Mouse (Mus musculus): ENCODE measurements around the gene Rom1. TPM values are rescaled to one million over a fixed set of nuclear protein-coding genes. Genes with fewer than 3 reads are reported as not detected.
A peak's percentile ranks its signal among the peaks of the same experiment; 100 is the strongest.

Rom1 gene
- polyA plus RNA-seq, 1 experiment from 2014 or later = 2.8 TPM

DNA sequence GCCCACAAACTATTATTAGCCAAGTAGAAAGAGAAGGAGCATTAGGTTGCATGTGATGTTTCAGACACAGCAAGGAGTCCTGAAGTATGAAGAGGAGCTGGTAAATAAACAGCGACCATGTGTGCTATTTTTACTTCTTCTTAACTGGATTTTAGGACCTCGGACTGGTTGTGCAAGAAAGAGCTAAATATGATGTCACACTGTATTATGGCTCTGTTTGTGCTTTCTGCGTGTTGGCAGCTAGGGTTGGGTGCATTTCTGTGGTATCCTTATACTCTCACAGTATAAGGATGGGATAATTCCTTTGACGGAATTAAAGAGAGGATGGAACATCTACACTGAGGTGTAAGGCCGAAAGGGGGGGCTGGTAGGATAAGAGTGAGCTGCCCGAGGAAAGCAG is 16.1 kb upstream of the Rom1 start:
- Histone ChIP-seq H3K4me1 (ENCODE audit: control insufficient read depth, insufficient read depth, low read length) (peaks cover 24% of the 10 kb centered on the region), H3K27me3 (ENCODE audit: control insufficient read depth, insufficient read depth, low read length) (no peaks in the 10 kb centered on the region), H3K36me3 (ENCODE audit: control insufficient read depth, insufficient read depth, low read length) (peaks cover 36% of the 10 kb centered on the region), H3K9me3 (replicated peaks; ENCODE audit: control insufficient read depth, low read length) (no peaks in the 10 kb centered on the region), H3K9ac (ENCODE audit: low read length) (peak overlapping the region; percentile 57), H3K4me2 (ENCODE audit: low read depth, low read length) (peak overlapping the region; percentile 68), H3K27ac (ENCODE audit: low read length) (peak overlapping the region; percentile 82; the same call in 1 of the 2 replicates), H3K4me3 (replicated peaks; ENCODE audit: low read length) (peak overlapping the region; percentile 99)
- WGBS = 73% methylated on average over 6 of the region's 6 CpGs
- ATAC-seq (ENCODE audit: insufficient read depth, low FRiP score) = no peak

DNA sequence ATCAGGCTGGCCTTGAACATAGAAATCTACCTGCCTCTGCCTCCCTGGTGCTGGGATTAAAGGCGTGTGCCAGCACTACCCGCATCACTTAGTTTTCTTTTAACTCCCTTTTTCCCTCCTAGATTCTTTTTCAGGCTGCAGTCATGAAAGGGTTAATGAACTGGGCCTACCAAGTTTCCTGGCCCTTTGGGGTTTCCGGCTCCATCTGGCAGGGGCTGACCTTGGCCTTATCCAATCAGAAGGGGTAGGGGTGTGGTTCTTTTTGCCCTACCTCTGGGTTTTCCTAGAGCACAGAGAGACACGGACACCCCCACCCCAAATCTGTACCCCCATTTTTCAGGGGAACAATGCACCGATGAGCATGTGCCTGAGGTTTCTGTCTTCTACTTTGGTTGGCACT is 15.6 kb upstream of the Rom1 start:
- Histone ChIP-seq H3K27ac (ENCODE audit: low read length) (peak overlapping the region; percentile 82), H3K36me3 (ENCODE audit: control insufficient read depth, insufficient read depth, low read length) (peaks cover 34% of the 10 kb centered on the region)
- ATAC-seq (ENCODE audit: insufficient read depth, low FRiP score) = no peak

DNA sequence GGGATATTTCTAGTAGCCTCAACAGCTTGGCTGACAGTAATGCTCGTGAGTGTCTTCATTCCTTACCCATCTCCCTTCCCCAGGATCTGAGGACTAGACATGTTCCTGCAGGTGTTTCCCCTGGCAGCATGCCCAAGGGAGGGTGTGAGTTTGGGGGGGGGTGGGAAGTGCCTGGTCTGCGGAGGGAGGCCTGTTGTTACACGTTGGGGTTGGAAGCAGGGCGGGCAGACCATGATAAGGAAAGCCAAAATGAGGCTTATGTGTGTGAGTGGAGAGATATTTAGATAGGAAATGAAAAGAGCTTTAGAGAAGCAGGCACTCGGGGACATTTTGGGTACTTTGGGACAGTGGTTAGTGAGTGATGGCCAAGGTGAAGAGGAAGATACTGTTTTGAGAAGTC is 14.9 kb upstream of the Rom1 start:
- H3K9ac ChIP-seq (ENCODE audit: low read length) = peak overlapping the region; percentile 49
- peak overlapping the region; percentile 99 for H3K4me3 ChIP-seq (replicated peaks; ENCODE audit: low read length)
- no peaks in the 10 kb centered on the region for H3K27me3 ChIP-seq (ENCODE audit: control insufficient read depth, insufficient read depth, low read length)
- ATAC-seq (ENCODE audit: insufficient read depth, low FRiP score) = no peak
- H3K4me1 ChIP-seq (ENCODE audit: control insufficient read depth, insufficient read depth, low read length) = peaks cover 24% of the 10 kb centered on the region
- H3K9me3 ChIP-seq (replicated peaks; ENCODE audit: control insufficient read depth, low read length) = no peaks in the 10 kb centered on the region
- peak overlapping the region; percentile 82 for H3K27ac ChIP-seq (ENCODE audit: low read length)
- H3K4me2 ChIP-seq (ENCODE audit: low read depth, low read length) = peak overlapping the region; percentile 68
- 24% methylated on average over 5 of the region's 5 CpGs for WGBS
- H3K36me3 ChIP-seq (ENCODE audit: control insufficient read depth, insufficient read depth, low read length) = peaks cover 32% of the 10 kb centered on the region

More for the DNA sequence above, 15.6 kb upstream of the Rom1 start:
- H3K9ac ChIP-seq (ENCODE audit: low read length) = peak overlapping the region; percentile 57
- 21% methylated on average over 5 of the region's 5 CpGs for WGBS
- peak overlapping the region; percentile 99 for H3K4me3 ChIP-seq (replicated peaks; ENCODE audit: low read length)
- H3K9me3 ChIP-seq (replicated peaks; ENCODE audit: control insufficient read depth, low read length) = no peaks in the 10 kb centered on the region
- peaks cover 24% of the 10 kb centered on the region for H3K4me1 ChIP-seq (ENCODE audit: control insufficient read depth, insufficient read depth, low read length)
- H3K4me2 ChIP-seq (ENCODE audit: low read depth, low read length) = peak overlapping the region; percentile 68
- no peaks in the 10 kb centered on the region for H3K27me3 ChIP-seq (ENCODE audit: control insufficient read depth, insufficient read depth, low read length)

DNA sequence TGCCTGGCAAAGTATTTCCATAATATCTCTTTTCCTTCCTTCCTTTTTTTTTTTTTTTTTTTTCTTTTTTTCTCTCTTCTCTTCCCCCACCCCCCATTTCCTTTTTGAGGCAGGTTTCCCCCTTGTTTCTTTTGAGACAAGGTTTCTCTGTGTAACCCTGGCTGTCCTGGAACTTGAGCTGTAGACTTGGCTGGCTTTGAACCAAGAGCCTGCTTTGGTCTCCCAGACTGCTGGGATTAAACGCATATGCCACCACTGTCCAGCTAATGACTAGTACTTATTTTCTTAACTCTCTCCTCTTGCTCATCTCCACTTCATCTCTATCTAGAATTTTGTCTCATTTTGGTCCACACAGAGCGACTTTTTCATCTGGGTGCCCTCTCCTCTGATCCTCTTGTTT is 13.9 kb upstream of the Rom1 start:
- H3K4me3 ChIP-seq (replicated peaks; ENCODE audit: low read length) = peak overlapping the region; percentile 99
- H3K36me3 ChIP-seq (ENCODE audit: control insufficient read depth, insufficient read depth, low read length) = peaks cover 23% of the 10 kb centered on the region
- WGBS = 52% methylated on average over 2 of the region's 2 CpGs
- H3K27ac ChIP-seq (ENCODE audit: low read length) = peak overlapping the region; percentile 99; the same call in 1 of the 2 replicates
- H3K9me3 ChIP-seq (replicated peaks; ENCODE audit: control insufficient read depth, low read length) = no peaks in the 10 kb centered on the region
- ATAC-seq (ENCODE audit: insufficient read depth, low FRiP score) = no peak
- H3K27me3 ChIP-seq (ENCODE audit: control insufficient read depth, insufficient read depth, low read length) = no peaks in the 10 kb centered on the region
- peak overlapping the region; percentile 100 for H3K9ac ChIP-seq (ENCODE audit: low read length)
- H3K4me2 ChIP-seq (ENCODE audit: low read depth, low read length) = peak overlapping the region; percentile 68
- peaks cover 24% of the 10 kb centered on the region for H3K4me1 ChIP-seq (ENCODE audit: control insufficient read depth, insufficient read depth, low read length)

DNA sequence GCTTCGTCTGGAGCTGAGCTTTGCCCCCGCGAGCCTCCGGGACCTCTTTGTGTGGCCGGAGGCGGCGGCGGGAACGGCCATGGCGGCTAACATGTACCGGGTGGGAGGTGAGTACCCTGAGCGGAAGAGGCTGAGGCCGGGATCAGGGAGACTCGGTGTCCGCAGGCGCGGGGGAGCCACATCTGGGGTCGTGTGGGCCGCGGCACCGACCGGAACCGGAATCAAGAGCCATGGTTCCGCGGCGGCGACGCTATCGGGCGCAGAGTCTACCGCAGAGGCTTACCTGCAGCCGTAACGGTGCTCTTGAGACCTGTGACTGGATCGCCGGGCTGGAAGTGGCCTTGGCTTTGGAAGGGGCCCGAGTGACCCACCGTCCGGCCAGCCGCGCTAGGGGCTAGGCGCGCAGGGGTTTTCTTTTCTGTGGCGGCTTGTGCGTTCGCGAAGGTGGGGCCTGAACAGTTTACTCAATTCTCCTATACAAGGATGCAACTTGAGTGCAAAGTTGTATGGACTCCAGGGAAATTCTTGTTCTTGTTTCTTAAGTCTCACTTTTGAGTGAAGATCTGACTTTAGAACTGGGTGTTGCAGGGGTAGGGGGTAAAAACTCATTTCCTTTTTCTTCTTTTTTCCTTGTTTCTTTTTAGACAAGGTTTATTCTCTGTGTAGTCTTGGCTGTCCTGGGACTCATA is 13.3 kb upstream of the Rom1 start:
- no peaks in the 10 kb centered on the region for H3K27me3 ChIP-seq (ENCODE audit: control insufficient read depth, insufficient read depth, low read length)
- H3K9me3 ChIP-seq (replicated peaks; ENCODE audit: control insufficient read depth, low read length) = no peaks in the 10 kb centered on the region
- peak overlapping the region; percentile 99 for H3K4me3 ChIP-seq (replicated peaks; ENCODE audit: low read length)
- peak; percentile 51; the same call in 1 of the 2 replicates for ATAC-seq (ENCODE audit: insufficient read depth, low FRiP score)
- peaks cover 24% of the 10 kb centered on the region for H3K4me1 ChIP-seq (ENCODE audit: control insufficient read depth, insufficient read depth, low read length)
- H3K27ac ChIP-seq (ENCODE audit: low read length) = peak overlapping the region; percentile 99
- WGBS = under 1% methylated on average over 46 of the region's 46 CpGs
- peak overlapping the region; percentile 68 for H3K4me2 ChIP-seq (ENCODE audit: low read depth, low read length)
- peaks cover 17% of the 10 kb centered on the region for H3K36me3 ChIP-seq (ENCODE audit: control insufficient read depth, insufficient read depth, low read length)
- peak overlapping the region; percentile 100 for H3K9ac ChIP-seq (ENCODE audit: low read length)

DNA sequence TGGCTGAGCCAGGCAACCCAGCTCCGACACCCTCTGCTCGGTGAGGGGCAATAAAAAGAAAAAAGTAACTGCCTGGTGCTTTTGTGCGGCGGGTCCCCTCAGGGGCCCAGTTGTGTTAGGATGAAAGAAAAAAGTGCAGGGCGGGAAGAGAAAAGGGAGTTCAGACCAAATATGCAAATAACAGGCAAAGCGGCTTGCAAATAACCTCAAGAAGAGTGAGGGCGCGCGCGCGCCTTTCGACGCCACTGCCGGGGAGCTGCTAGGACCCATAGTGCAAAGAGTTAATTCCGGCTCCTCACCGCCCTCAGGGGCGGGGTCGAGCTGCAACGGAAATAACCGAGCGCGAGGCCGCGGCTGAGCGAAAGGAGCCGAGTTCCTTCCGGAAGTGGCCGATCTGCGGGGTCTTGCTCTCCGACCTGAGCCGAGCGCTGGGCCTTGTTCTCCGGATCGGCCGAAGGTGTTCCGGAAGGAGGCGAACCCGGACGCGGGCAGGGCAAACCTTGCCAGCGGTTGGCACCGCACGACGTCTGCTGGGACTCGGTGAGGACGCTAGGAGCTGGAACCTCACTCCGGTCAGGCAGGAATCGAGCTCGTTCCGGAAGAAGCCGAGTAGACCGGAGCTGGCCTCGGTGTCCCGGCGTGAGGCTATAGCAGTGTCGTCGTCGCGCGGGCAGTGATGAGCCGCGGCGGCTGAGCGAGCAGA is 12.5 kb upstream of the Rom1 start, which contains the start of gene Mta2:
Gene Mta2 (plus strand): TSS at position 361 of the 703 bp plus-strand sequence.
- under 1% methylated on average over 64 of the region's 64 CpGs for WGBS
- peak within 1 kb of the TSS; percentile 100 for H3K9ac ChIP-seq (ENCODE audit: low read length)
- H3K4me2 ChIP-seq (ENCODE audit: low read depth, low read length) = peak within 1 kb of the TSS; percentile 70
- peak within 1 kb of the TSS; percentile 99 for H3K27ac ChIP-seq (ENCODE audit: low read length)
- peak within 1 kb of the TSS; percentile 99 for H3K4me3 ChIP-seq (replicated peaks; ENCODE audit: low read length)
- peaks cover 10% of the 10 kb centered on the region for H3K36me3 ChIP-seq (ENCODE audit: control insufficient read depth, insufficient read depth, low read length)
- H3K4me1 ChIP-seq (ENCODE audit: control insufficient read depth, insufficient read depth, low read length) = peaks cover 24% of the 10 kb centered on the region
- H3K27me3 ChIP-seq (ENCODE audit: control insufficient read depth, insufficient read depth, low read length) = no peaks in the 10 kb centered on the region
- peak; percentile 95 for ATAC-seq (ENCODE audit: insufficient read depth, low FRiP score)
- no peaks in the 10 kb centered on the region for H3K9me3 ChIP-seq (replicated peaks; ENCODE audit: control insufficient read depth, low read length)

DNA sequence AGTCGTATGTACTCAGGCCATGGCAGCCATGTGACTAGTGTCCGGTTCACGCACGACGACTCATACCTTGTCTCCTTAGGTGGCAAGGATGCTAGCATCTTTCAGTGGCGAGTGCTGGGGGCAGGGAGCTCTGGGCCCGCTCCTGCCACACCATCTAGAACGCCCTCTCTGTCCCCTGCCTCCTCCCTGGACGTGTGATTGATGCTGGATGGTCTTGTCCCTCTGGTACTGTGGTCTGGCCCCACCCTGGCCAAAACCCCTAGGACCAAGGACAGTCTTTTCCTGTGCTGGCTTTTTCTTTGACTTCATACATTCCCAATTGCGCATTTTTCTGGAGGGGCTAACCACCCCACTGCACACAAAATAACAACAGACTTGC is 12.0 kb upstream of the Rom1 start:
- ATAC-seq (ENCODE audit: insufficient read depth, low FRiP score) = 0 out of 2 replicates have a peak, but pooled peaks have one; percentile 1
- Histone ChIP-seq H3K9ac (ENCODE audit: low read length) (peak overlapping the region; percentile 62), H3K36me3 (ENCODE audit: control insufficient read depth, insufficient read depth, low read length) (peaks cover 6% of the 10 kb centered on the region), H3K27ac (ENCODE audit: low read length) (peak overlapping the region; percentile 76), H3K4me1 (ENCODE audit: control insufficient read depth, insufficient read depth, low read length) (peaks cover 24% of the 10 kb centered on the region), H3K9me3 (replicated peaks; ENCODE audit: control insufficient read depth, low read length) (no peaks in the 10 kb centered on the region), H3K4me3 (replicated peaks; ENCODE audit: low read length) (peak overlapping the region; percentile 99), H3K4me2 (ENCODE audit: low read depth, low read length) (peak overlapping the region; percentile 70), H3K27me3 (ENCODE audit: control insufficient read depth, insufficient read depth, low read length) (no peaks in the 10 kb centered on the region)
- 37% methylated on average over 10 of the region's 10 CpGs for WGBS

DNA sequence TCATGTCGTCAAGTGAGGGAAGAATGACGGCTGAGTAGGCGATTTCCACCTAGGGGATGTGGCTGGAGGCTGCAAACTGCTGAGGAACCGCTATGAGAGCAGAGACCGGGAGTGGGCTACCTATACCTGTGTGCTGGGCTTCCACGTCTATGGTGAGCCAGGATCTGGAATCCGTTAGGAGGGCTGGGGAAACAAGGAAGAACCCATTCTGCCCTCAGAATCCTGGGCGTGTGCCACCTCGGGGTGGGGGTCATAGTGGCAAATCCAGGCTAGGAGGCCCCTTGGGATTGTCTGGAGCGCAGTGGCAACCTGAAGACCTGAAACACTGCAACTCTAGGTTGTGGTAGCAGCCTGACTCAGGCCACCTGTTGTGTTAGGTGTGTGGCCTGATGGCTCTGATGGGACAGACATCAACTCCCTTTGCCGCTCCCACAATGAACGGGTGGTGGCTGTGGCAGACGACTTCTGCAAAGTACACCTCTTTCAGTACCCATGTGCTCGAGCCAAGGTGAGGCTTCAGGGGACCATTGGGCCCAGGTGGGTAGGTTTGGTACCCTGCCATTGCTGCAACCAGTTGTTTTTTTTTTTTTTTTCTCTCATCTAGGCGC is 11.5 kb upstream of the Rom1 start:
- Histone ChIP-seq H3K4me2 (ENCODE audit: low read depth, low read length) (peak overlapping the region; percentile 70; the same call in 1 of the 2 replicates), H3K9me3 (replicated peaks; ENCODE audit: control insufficient read depth, low read length) (no peaks in the 10 kb centered on the region), H3K4me1 (ENCODE audit: control insufficient read depth, insufficient read depth, low read length) (peaks cover 24% of the 10 kb centered on the region), H3K27ac (ENCODE audit: low read length) (peak overlapping the region; percentile 76; the same call in 1 of the 2 replicates), H3K9ac (ENCODE audit: low read length) (peak overlapping the region; percentile 62), H3K36me3 (ENCODE audit: control insufficient read depth, insufficient read depth, low read length) (peaks cover under 1% of the 10 kb centered on the region; the same call in 1 of the 2 replicates), H3K27me3 (ENCODE audit: control insufficient read depth, insufficient read depth, low read length) (no peaks in the 10 kb centered on the region), H3K4me3 (replicated peaks; ENCODE audit: low read length) (peak overlapping the region; percentile 99; the same call in 1 of the 2 replicates)
- WGBS = 80% methylated on average over 15 of the region's 15 CpGs
- ATAC-seq (ENCODE audit: insufficient read depth, low FRiP score) = no peak

DNA sequence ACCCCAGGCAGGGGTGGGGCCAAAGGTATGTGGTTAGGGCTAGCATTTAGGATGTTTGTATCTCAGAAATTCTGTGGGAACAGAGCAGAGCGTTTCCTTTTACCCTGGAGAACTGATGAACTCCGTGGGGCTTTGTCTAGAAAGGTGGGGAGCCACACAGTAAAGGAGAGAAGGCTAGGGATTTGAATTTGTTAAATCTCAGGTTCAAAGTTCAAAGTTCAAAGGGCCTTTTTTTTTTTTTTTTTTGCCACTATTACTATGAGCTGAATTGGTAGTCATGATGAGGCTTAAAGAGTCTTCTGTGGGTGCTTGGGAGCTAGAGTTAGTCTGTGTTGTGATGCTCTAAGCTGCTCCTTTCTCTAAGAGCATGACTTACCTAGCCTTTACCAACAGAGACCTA is 7.6 kb upstream of the Rom1 start:
- no peaks in the 10 kb centered on the region for H3K27me3 ChIP-seq (ENCODE audit: control insufficient read depth, insufficient read depth, low read length)
- no peak overlapping the region for H3K4me2 ChIP-seq (ENCODE audit: low read depth, low read length)
- no peak overlapping the region for H3K27ac ChIP-seq (ENCODE audit: low read length)
- peaks cover 9% of the 10 kb centered on the region for H3K36me3 ChIP-seq (ENCODE audit: control insufficient read depth, insufficient read depth, low read length)
- WGBS = 84% methylated on average over 2 of the region's 2 CpGs
- H3K4me3 ChIP-seq (replicated peaks; ENCODE audit: low read length) = no peak overlapping the region
- peaks cover 8% of the 10 kb centered on the region for H3K4me1 ChIP-seq (ENCODE audit: control insufficient read depth, insufficient read depth, low read length)
- ATAC-seq (ENCODE audit: insufficient read depth, low FRiP score) = no peak
- no peak overlapping the region for H3K9ac ChIP-seq (ENCODE audit: low read length)
- H3K9me3 ChIP-seq (replicated peaks; ENCODE audit: control insufficient read depth, low read length) = no peaks in the 10 kb centered on the region
